Mouse (Mus musculus) layer of hippocampus, postnatal 36 days (tissue): Measurements from ENCODE around the gene Hlcs. TPM values are rescaled to one million over a fixed set of nuclear protein-coding genes. Genes with fewer than 3 reads are reported as not detected.

Experiments used
- DNase-seq, 2 experiments: peaks; one replicate each; pipeline ENCODE4 v3.0.0; 2022
- total RNA-seq, 2 experiments: library from RNA; stranded (reverse); gene quantifications; 2 replicates each; pipeline ENCODE4 v1.2.3; 2021

Gene Hlcs
- total RNA-seq, 2 experiments from 2014 or later = 12.8 to 13.0 TPM

- DNase-seq = peak; percentile 75 to 81
Observed at GRCm38 (mm10) chr16:94289138-94290072, 24.0 kb downstream of the Hlcs start.

DNA sequence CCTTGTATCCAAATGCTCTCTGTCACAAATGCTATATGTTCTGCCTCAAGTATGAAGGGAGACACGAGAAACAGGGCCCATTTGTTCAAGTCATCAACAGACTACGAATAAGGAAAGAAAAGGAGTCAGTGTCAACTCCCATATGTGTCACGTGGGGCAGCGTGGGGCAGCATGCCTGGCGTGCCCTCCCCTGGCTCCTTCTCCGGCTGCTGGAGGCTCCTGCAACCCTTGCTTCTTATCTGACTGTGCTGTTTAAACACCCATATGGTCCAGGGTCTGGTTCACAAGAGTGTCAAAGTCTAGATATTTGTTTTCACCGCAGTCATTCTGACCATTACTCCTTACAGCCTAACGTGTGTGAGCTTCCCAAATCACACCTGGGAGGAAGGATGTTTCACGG, 25.5 kb downstream of the Hlcs start:
- no peak for DNase-seq

DNA sequence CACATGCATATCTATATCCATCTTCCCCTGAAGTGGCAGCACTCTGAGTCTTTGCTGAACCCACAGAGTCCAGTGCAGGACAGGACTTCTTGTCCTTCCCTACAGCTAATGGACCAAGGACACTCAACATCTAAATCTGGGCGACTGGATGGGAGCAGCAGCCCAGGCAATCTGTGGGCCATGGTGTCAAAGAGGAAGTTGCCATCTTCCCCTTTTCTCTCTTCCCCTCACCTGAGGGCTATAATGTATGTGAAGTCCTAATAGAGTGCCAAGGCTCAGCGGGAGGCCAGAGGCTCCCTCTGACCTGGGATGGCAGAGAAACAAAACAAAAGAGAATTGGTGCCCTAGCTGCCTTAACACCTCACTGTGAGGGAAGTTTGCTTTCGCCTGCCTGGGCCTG, 29.4 kb downstream of the Hlcs start:
- DNase-seq = no peak

- no peak for DNase-seq
Observed at GRCm38 (mm10) chr16:94270826-94271225, 42.5 kb downstream of the Hlcs start.

- peak; percentile 82 to 86 for DNase-seq
Observed at GRCm38 (mm10) chr16:94269635-94270034, 43.7 kb downstream of the Hlcs start.

DNA sequence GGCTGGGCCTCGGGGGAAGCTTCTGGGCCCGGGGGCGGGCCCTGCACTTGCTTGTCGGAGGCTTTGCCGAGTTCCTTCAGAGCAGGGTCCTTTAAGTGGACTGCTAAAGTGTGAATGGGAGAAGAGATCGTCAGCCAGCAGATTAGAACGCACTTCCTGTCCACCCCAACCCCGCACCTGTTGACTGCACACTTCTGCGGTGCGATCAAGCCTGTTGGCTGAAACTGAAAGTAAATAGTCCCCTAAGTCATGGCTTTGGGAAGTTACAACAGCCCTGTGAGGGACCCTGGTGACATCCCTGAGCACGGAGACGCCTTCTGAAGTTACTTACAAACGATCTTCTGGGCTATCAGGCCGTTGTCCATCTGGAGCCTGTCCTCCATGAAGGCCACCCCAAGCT, 45.2 kb downstream of the Hlcs start:
- DNase-seq = no peak

DNA sequence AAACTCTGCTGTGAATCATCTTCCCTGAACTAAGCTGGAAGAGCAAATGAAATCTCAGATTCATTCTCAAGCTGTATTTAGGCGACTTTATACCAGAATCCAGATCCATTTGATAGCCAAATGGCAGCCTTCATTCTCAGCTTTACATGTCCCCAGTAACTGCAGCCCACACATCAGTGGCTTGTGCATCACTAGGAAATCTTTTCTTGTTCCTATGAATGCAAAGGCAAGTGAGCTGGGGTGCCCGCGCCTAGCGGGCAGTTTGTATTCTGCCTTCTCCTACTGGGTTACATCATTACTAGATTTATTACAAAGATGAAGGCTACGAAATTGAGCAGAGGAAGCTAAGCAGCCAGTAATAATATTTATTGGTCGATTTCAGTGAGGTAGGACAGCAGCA, 48.8 kb downstream of the Hlcs start:
- no peak for DNase-seq

GRCm38 (mm10) chr16:94262501-94262900, 50.9 kb downstream of the Hlcs start:
- DNase-seq = no peak

- no peak for DNase-seq
Observed at GRCm38 (mm10) chr16:94260938-94261630, 52.3 kb downstream of the Hlcs start.

- DNase-seq = peak; percentile 66 to 71
Observed at GRCm38 (mm10) chr16:94258366-94259310, 54.7 kb downstream of the Hlcs start.

GRCm38 (mm10) chr16:94255592-94255991, 57.8 kb downstream of the Hlcs start:
- no peak for DNase-seq

GRCm38 (mm10) chr16:94255035-94255434, 58.3 kb downstream of the Hlcs start:
- DNase-seq = no peak

DNA sequence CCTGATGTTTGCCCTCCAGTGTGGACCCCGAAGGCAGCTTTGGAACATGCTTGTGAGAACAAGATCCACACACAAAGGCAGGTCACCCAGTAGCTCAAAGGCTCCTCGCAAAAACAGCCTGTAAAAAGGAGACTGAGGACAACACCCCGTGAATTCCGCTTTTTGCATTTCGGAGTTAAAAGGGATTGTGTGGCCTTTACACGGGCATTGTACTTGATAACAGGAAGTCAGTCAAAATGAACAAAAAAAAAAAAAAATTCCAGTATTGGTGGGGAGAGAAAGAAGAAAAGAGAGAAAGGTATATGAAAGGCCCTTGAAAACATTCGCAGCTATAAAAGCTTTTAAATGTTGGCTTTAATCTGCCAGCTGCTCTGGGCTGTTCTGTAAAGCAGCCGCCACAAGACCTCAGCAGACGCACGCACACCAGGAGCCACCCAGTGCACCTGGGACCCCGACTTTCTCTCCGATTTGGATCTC, 58.9 kb downstream of the Hlcs start:
- no peak for DNase-seq

GRCm38 (mm10) chr16:94253671-94254414, 59.5 kb downstream of the Hlcs start:
- DNase-seq = no peak

DNA sequence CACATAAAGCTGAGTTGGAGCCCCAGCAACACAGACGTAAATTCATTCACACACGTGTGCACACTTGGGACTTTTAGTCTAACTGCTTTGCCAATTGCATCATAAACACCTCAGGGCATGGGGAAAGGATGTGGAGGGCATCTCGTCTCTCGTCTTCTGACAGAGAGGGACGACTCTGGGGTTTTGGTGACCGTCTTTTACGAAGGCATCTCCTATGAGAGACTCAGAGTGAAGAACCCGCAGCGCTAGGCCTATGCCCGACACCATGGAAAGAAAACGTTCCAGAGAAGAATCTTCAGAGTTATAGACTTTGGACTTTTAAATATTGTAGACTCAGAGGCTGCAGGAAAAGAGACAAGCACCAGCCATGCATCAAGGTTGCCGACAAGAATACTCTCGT, 61.6 kb downstream of the Hlcs start:
- DNase-seq = no peak

DNA sequence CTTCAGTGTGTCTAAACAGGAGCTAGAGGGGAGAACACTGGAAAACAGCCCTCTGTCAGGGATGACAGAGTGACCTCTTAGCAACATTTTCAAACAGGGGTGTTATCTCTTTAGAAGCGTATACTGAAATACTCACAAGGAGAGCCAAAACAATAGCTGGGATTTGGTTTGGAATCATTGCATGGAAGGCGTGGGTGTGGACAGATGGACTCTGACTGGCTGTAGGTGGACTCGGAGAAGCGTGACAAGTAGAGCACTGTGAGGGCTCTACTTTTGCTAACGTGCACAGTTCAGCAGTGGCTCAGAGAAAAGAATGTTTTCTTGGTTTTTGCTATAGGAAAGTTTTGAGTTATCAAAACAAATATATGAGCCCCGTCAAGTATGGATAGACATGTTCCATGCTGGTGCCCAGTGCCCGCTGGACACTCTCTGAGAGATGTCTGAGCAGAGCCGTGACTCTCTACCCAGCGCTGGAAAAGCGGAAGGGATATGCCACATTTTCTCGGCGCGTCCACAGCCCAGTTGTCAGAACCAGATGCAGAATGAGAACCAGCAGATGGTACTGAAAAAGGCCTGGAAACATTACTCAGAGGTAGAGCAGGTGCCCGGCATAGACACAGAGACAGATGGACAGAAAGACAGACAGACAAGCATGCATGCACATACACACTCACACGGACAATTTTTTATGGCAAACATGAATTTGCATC, 62.6 kb downstream of the Hlcs start:
- peak; percentile 52 to 55 for DNase-seq

DNA sequence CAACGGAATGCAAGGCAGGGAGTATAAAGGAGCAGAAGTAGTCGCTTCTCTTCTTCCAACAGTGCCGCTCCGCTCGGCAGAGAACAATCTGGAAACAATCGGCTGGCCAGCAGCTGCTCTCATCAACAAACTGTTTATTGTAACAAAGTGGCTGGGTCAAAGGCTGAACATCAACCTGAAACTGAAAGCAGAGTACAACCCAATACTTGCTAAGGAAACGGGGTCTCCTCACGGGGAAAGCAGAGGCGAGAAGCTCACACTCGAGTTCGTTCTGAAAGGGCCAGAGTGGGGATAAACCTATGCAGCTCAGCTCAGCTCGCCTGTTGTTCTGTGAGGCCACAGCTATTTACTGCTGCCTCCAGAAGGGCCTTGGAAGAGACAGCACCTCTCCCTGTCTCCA, 63.2 kb downstream of the Hlcs start:
- no peak for DNase-seq

DNA sequence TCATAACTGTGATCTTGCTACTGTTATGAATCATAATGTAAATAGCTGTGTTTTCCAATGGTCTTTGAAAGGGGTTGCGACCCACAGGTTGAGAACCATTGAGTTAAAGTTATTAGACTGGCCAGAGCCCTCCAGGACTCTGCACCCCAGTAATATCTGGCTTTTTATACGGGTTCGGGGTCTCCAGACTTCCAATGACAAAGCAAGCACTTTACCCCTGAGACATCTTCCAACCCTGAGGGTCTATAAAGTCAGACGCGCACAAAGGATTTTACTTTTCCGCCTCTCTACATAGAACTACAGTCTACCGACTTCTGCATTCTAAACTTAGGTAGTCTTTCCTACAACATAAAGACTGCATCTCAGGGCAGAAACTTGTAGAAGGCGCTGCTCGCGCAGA, 63.7 kb downstream of the Hlcs start:
- no peak for DNase-seq

GRCm38 (mm10) chr16:94248721-94249120, 64.7 kb downstream of the Hlcs start:
- no peak for DNase-seq

DNA sequence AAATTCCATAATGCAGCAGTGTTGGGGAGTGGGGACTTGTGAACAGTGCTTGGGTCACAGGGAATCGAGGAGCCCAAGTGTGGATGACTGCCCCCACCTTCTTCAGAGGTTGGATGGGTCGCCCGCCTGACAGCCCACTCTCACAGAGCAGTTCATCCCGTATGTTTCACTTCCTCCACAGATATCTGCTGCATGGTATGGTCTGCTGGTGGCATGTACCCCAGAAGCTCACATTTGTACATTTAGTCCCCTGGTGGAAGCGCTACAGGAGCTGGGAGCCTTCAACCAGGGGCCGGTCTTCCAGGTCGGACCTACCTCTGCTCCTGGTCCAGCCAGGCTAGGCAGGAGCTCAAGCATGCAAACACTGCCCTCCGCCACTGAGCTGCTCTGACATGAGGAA, 66.4 kb downstream of the Hlcs start:
- no peak for DNase-seq
